Mouse (Mus musculus): Measurements from ENCODE around the gene Tfcp2.

DNA sequence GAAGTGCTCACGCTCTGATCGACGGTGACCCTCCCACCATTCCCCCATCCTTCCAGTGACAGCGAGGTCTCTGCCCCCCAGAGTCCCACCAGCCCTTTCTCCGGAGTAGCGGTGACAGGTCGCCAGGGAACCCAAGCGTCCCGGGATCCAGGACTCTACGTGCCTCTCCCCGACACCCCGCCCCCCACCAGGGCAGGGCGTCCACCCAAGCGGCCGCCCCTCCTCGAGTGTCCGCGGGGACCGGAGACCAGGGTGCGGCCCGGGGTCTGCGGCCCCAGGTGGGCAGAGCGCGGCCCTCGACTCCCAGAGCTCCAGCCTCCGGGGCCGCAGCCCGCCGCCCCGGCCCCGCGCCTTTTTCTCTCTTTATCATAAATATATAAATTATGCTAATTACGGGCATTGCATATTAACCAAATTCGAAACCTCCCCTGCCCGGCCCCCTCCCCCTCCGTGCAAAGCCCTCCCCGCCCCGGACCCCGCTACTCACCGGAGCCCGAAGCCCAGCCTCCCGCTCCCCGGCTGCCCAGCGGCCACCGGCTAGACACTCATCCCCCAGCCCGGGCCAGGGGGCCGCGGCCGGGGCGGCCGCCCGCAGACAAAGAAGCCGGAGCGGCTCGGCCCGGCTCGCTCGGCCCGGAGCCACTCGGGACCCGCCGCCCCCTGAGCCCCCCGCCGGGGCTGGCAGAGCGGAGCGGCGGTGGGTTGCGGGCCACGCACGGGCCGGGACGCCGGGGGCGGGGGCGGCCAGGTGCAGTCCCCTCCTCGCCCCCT, 47.7 kb upstream of the Tfcp2 start, which contains the start of gene Pou6f1:
- TF ChIP-seq POLR2A (IDR thresholded peaks at IDR 0.05; ENCODE audit: control insufficient read depth in 1 of 2, insufficient read depth in 1 of 2, low read depth in 1 of 2, low read length in 2 of 2, poor library complexity in 1 of 2) = 0 out of 4 replicates have a peak, but pooled peaks of 1 of the 2 experiments have one; percentile 11
- TF ChIP-seq TCF12 (IDR thresholded peaks at IDR 0.05; ENCODE audit: low read depth, low read length) = no peak
- TF ChIP-seq MYC (IDR thresholded peaks at IDR 0.05; ENCODE audit: low read depth, low read length) = no peak
- TF ChIP-seq KAT2A (conservative IDR thresholded peaks at IDR 0.05; ENCODE audit: low read depth, low read length) = no peak
- no peak for TF ChIP-seq MAFK (IDR thresholded peaks at IDR 0.05; ENCODE audit: borderline replicate concordance, low read depth, low read length)
- TF ChIP-seq GABPA (IDR thresholded peaks at IDR 0.05; ENCODE audit: low read depth, low read length) = no peak
- TF ChIP-seq CTCF (IDR thresholded peaks at IDR 0.05 in 2 of 3, conservative IDR thresholded peaks at IDR 0.05 in 1 of 3; ENCODE audit: control insufficient read depth in 1 of 3, insufficient read depth in 1 of 3, low read depth in 2 of 3, low read length in 3 of 3, poor library complexity in 1 of 3, severe bottlenecking in 1 of 3) = no peak
- TF ChIP-seq HCFC1 (IDR thresholded peaks at IDR 0.05; ENCODE audit: low read depth, low read length) = no peak
- TF ChIP-seq JUND (IDR thresholded peaks at IDR 0.05; ENCODE audit: low read depth, low read length) = no peak
- no peak for TF ChIP-seq MEF2A (IDR thresholded peaks at IDR 0.05; ENCODE audit: extremely low read depth, insufficient replicate concordance, low read depth, low read length, poor library complexity, severe bottlenecking)
- no peak; the same call in 1 of the 2 replicates for TF ChIP-seq ETS1 (IDR thresholded peaks at IDR 0.05; ENCODE audit: low read depth, low read length)
- no peak for TF ChIP-seq RAD21 (IDR thresholded peaks at IDR 0.05; ENCODE audit: low read depth, low read length)
- no peak for TF ChIP-seq CHD2 (IDR thresholded peaks at IDR 0.05; ENCODE audit: low read length)
- TF ChIP-seq GATA1 (IDR thresholded peaks at IDR 0.05; ENCODE audit: low read depth, low read length) = no peak
